Mouse (Mus musculus) neural tube, embryonic 11.5 days (tissue): ENCODE data around the gene Cmip. TPM values are rescaled to one million over a fixed set of nuclear protein-coding genes. Genes with fewer than 3 reads are reported as not detected.

Experiments used
- ATAC-seq: fragments of 200-750 bp; cut with Nextera tagmentation; 2 replicates; pipeline ENCODE4 v1.8.0; 2017; ENCODE audit warnings: moderate number of reproducible peaks, mild to moderate bottlenecking, moderate TSS enrichment, moderate library complexity; ENCODE audit not compliant: insufficient read depth, low FRiP score, low TSS enrichment
- DNase-seq: peaks from one replicate; pipeline ENCODE4 v3.0.0-alpha.2; 2015; ENCODE audit warnings: low spot score
- H3K27ac ChIP-seq: fragments of 300-500 bp; sonication (generic); 2 replicates; pipeline ENCODE4 v1.5.1; 2014; ENCODE audit warnings: low read depth, mild to moderate bottlenecking, low read length
- H3K27me3 ChIP-seq: fragments of 300-500 bp; sonication (generic); 2 replicates; pipeline ENCODE4 v1.6.1; 2014; ENCODE audit warnings: mild to moderate bottlenecking, low read length, mixed read lengths; ENCODE audit not compliant: control insufficient read depth, insufficient read depth
- H3K36me3 ChIP-seq: fragments of 300-500 bp; sonication (generic); 2 replicates; pipeline ENCODE4 v1.6.1; 2014; ENCODE audit warnings: mild to moderate bottlenecking, low read length, moderate library complexity, mixed read lengths; ENCODE audit not compliant: control insufficient read depth, insufficient read depth
- H3K4me1 ChIP-seq: fragments of 300-500 bp; sonication (generic); 2 replicates; pipeline ENCODE4 v1.6.1; 2014; ENCODE audit warnings: low read length, mixed read lengths; ENCODE audit not compliant: control insufficient read depth, insufficient read depth
- H3K4me2 ChIP-seq: fragments of 300-500 bp; sonication (generic); 2 replicates; pipeline ENCODE4 v1.6.1; 2014; ENCODE audit warnings: low read depth, mild to moderate bottlenecking, moderate library complexity
- H3K4me3 ChIP-seq: fragments of 300-500 bp; sonication (generic); 2 replicates; pipeline ENCODE4 v1.5.1; 2014; ENCODE audit warnings: low read depth, low read length
- H3K9ac ChIP-seq: fragments of 300-500 bp; sonication (generic); 2 replicates; pipeline ENCODE4 v1.6.1; 2014; ENCODE audit warnings: mild to moderate bottlenecking, low read length
- H3K9me3 ChIP-seq: fragments of 300-500 bp; sonication (generic); 2 replicates; pipeline ENCODE4 v1.6.1; 2016; ENCODE audit warnings: low read length; ENCODE audit not compliant: control insufficient read depth
- WGBS: fragments of 180-500 bp; shearing (Covaris S2); extraction: QIAGEN DNeasy Blood & Tissue Kit; methylation state at CpG from one replicate; pipeline ENCODE4 v1.1.7; 2014; 5-methylcytosine and 5-hydroxymethylcytosine counted together
- polyA plus RNA-seq: library from polyadenylated mRNA; unstranded; fragments of >200 nt; fragmentation: Nextera tagmentation; extraction: Ambion mirVana; gene quantifications from 2 replicates; pipeline ENCODE4 v1.2.1, GENCODE M21; 2014

The Cmip gene
- polyA plus RNA-seq, 1 experiment from 2014 or later = 56.7 TPM

DNA sequence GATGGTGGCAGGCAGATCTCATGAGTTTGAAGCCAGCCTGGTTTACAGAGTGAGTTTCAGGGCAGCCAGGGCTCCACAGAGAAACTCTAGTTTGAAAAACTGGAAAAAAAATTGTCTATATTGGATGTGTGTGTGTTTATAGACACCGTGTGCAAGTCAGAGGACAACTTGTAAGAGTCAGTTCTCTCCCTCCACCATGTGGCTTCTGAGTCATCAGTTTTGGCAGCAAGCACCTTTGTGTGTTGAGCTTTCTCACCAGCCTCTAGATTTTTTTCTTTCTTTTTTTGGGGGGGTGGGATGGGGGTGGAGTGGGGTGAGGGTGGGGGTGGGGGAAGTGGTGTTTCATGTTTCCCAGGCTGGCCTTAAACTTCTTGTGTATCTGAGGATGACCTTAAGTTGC, 228.5 kb downstream of the Cmip start:
- WGBS = 90% methylated on average over 1 of the region's 1 CpGs
- H3K4me1 ChIP-seq = no peaks in the 10 kb centered on the region
- no peak overlapping the region for H3K9ac ChIP-seq
- no peaks in the 10 kb centered on the region for H3K36me3 ChIP-seq
- H3K4me2 ChIP-seq = no peak overlapping the region
- DNase-seq (no peak), ATAC-seq (no peak)
- no peaks in the 10 kb centered on the region for H3K27me3 ChIP-seq
- no peak overlapping the region for H3K4me3 ChIP-seq
- no peaks in the 10 kb centered on the region for H3K9me3 ChIP-seq
- H3K27ac ChIP-seq = no peak overlapping the region

DNA sequence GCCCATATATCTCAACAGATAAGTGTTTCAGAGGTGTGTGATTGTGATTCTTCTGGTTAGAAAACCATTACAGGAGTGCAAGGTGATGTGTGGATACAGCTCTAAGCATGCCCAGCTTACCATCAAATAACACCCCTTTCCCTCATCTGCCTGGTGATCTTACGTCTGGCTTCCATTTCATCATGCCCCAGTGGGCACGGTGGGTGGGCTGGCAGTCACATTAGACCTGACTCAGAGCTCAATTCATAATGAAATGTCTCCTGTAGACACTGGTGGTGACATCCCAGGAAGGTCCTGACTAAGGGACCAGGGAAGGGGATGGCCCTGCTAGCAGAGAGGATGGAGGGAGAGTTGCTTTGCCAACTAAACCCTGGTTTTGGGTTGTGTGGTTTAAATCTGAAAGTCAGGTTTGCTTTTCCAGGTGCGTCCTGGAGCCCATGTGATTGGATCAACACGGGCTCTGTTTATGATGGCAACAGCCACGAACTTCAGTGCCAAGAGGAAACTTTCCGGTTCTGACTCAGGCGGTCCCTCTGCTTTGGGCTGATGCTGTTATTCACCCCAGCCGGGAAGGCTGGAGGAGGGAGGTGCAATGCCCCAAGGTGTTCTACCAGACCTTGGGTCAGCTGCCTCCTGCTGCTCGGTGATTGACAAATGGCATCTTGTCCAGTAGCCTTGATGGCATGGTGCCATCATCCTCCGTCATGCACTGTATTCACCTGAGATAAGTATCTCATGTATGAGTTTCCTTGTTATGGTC, 231.6 kb downstream of the Cmip start:
- H3K4me1 ChIP-seq = no peaks in the 10 kb centered on the region
- 86% methylated on average over 10 of the region's 10 CpGs for WGBS
- no peaks in the 10 kb centered on the region for H3K9me3 ChIP-seq
- H3K4me2 ChIP-seq = no peak overlapping the region
- ATAC-seq (no peak), DNase-seq (no peak)
- H3K27me3 ChIP-seq = no peaks in the 10 kb centered on the region
- no peak overlapping the region for H3K27ac ChIP-seq
- no peaks in the 10 kb centered on the region for H3K36me3 ChIP-seq
- H3K9ac ChIP-seq = no peak overlapping the region
- no peak overlapping the region for H3K4me3 ChIP-seq

DNA sequence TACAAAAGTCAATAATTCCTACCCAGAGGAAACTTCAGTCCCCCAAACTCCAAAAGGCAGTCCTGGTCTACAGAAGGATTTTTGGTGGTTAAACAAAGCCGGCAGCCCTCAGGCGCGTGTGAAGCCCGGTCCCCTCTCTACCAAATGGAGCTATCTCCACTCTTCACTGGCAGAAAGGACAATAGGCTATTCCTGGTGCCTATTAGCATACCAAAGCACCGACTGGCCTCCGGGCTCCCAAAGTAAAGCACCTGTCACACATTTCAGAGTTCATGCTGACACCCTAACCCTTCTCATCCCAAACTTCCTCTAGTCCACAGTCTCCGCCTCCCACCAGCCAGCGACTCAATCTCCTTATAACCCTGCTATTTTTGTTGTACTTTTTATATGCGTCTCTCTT, 236.7 kb downstream of the Cmip start:
- 9% methylated on average over 9 of the region's 9 CpGs for WGBS
- H3K9ac ChIP-seq = no peak overlapping the region
- ATAC-seq (no peak), DNase-seq (no peak)
- H3K27me3 ChIP-seq = peaks cover 7% of the 10 kb centered on the region
- no peaks in the 10 kb centered on the region for H3K9me3 ChIP-seq
- no peak overlapping the region for H3K4me3 ChIP-seq
- H3K4me2 ChIP-seq = no peak overlapping the region
- no peaks in the 10 kb centered on the region for H3K4me1 ChIP-seq
- no peaks in the 10 kb centered on the region for H3K36me3 ChIP-seq
- H3K27ac ChIP-seq = no peak overlapping the region

DNA sequence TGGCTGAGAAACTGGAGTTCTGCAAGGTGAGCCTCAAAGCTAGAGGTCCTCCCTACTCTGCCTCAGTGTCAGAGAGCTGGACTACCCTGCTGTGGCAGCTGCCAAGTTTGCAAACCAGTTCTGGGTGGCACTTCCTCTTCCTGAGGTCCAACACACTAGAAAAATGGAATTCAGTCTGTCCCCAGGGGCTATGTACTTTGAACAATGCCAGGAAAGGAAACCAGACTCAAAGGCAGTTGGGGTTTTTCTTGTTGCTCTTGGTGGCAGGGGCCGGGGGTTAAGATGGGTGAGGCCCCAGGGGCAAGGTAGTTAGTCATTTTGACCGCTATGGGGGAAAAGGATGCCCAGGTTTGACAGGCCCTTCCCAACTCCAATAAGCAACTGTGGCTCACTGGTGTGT, 238.0 kb downstream of the Cmip start:
- 80% methylated on average over 2 of the region's 2 CpGs for WGBS

DNA sequence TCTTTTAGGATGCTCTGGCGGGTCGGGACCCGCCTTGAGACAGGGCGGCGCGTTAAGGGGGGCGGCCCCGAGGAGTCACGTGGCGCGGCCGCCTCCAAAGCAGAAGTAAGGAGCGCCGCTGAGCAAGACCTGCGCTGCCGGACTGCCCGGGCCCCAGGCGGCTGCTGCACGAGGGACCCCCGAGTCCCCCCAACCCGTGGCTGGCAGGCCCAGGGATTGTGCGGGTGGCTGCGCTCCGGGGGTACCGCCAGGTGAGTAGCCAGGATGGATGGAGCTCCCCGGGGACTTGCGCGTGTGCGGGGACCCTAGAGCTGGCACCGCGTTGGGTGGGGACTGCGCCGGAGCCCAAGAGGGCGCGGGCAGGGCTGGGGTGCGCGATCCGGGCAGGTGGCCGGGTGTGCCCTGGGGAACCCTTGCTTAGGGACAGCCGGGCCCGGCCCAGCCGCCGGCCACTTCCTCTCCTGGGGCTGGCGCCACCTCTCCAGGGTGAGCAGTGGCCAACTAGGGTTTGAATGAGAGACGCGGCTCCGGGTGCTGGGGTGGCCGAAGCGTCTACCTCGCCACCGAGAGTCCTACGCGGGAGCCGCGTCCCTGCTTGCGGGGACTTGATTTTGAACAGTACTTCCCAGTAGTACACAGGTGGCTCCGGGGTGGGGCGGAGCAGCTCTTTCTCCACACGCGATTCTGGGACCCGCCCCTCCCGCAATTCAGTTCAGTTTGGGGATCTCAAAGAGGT, 241.5 kb downstream of the Cmip start, which contains the start of gene Plcg2:
Plcg2 (plus strand) TSS at position 113 of the 736 bp plus-strand sequence.
- Histone ChIP-seq H3K27me3 (peaks cover 15% of the 10 kb centered on the region), H3K9ac (peak within 1 kb of the TSS; percentile 37), H3K27ac (no peak within 1 kb of the TSS), H3K4me2 (peak within 1 kb of the TSS; percentile 100), H3K9me3 (no peaks in the 10 kb centered on the region), H3K4me1 (no peaks in the 10 kb centered on the region), H3K4me3 (peak within 1 kb of the TSS; percentile 48), H3K36me3 (no peaks in the 10 kb centered on the region)
- DNase-seq (peak; percentile 50), ATAC-seq (peak; percentile 38; the same call in 1 of the 2 replicates)
- under 1% methylated on average over 58 of the region's 62 CpGs for WGBS

More for the DNA sequence above, 238.0 kb downstream of the Cmip start:
- no peaks in the 10 kb centered on the region for H3K9me3 ChIP-seq
- peaks cover 15% of the 10 kb centered on the region for H3K27me3 ChIP-seq
- H3K4me3 ChIP-seq = no peak overlapping the region
- no peak overlapping the region for H3K4me2 ChIP-seq
- DNase-seq (no peak), ATAC-seq (no peak)
- H3K9ac ChIP-seq = no peak overlapping the region
- H3K4me1 ChIP-seq = no peaks in the 10 kb centered on the region
- no peak overlapping the region for H3K27ac ChIP-seq
- H3K36me3 ChIP-seq = no peaks in the 10 kb centered on the region

DNA sequence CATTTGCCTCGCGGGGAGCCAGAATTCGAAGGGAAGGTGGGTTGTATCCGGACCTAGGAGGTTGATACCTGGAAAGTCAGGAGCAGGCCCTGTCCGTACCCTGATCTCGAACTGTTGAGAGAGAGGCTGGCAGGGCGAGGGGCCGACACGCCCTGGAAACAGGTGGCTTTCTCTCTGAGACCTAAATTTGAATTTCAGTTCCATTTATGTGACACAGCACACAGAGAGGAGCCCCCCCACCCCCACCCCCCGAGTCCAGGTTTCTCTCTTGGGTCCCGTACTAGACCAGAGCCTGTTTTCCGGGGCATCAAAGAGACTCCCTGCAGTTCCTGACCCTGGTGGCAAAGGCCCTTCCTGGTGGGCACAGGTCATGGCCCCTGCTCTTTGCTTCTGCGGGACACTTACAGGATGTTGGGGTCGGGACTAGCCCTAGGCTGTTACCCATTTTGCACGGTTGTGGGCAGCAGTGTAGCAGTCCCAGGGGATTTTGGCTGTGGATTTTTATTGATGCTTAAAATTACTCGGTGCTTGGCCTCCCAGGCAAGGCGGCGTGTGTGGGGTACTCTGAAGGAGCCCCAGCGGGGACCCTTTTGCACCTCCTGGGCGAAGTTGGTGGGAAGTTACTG, 242.2 kb downstream of the Cmip start:
- ATAC-seq (no peak), DNase-seq (no peak)
- 6% methylated on average over 20 of the region's 20 CpGs for WGBS
- H3K9me3 ChIP-seq = no peaks in the 10 kb centered on the region
- no peak overlapping the region for H3K9ac ChIP-seq
- peak overlapping the region; percentile 48 for H3K4me3 ChIP-seq
- H3K36me3 ChIP-seq = no peaks in the 10 kb centered on the region
- H3K27ac ChIP-seq = no peak overlapping the region
- H3K4me2 ChIP-seq = peak overlapping the region; percentile 100
- H3K4me1 ChIP-seq = no peaks in the 10 kb centered on the region
- H3K27me3 ChIP-seq = peaks cover 15% of the 10 kb centered on the region

DNA sequence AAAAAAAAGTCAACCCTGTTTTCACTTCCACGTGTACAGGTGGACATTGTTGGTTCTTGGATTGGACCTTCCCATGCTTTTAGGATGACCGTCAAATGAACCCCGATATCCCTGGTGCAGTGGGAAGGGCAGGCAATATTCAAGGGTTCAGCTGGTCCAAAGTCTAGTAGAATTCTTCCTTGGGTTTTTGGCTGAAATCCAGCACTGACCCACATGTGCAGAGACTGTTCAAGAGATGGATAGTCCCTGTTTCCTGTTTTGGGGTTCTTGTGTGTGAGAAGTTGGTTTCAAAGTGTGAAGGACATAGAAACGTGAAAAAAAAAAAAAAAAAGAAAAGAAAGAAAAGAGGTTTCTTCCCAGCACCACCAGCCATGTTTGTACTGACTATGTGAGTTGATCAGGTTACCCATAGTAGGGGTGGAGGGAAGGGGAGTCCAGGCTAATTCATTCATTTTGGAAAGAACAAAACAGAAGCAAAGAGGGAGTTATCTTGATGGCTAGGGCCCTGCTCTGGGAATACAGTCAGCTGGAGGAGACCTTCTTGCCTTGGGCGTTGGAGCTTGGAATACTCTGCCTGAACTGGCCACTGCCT, 243.5 kb downstream of the Cmip start:
- no peak overlapping the region for H3K4me2 ChIP-seq
- H3K9me3 ChIP-seq = no peaks in the 10 kb centered on the region
- ATAC-seq (no peak), DNase-seq (no peak)
- 83% methylated on average over 5 of the region's 5 CpGs for WGBS
- H3K4me3 ChIP-seq = no peak overlapping the region
- H3K4me1 ChIP-seq = no peaks in the 10 kb centered on the region
- H3K36me3 ChIP-seq = no peaks in the 10 kb centered on the region
- H3K27ac ChIP-seq = no peak overlapping the region
- H3K9ac ChIP-seq = no peak overlapping the region
- peaks cover 15% of the 10 kb centered on the region for H3K27me3 ChIP-seq

DNA sequence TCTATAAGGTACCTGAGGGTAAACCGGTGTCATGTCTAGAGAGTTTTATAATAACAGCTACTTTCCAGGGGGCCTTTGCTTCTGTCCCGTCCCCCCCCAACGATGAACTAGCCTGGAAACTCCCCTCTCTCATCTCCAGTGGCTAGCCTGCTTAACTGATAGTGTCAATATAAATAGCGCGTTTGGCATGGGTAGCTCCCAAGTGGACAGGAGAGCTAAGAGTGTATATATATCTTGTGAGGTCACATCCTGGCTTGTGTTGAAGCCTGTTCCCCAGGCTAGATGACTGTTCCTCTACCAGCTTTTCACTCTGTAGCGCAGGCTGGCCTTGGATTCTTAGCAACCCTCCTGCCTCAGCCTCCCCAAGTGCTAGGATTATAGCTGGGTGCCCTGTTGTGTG, 244.5 kb downstream of the Cmip start:
- WGBS = 93% methylated on average over 6 of the region's 6 CpGs
- Histone ChIP-seq H3K4me1 (no peaks in the 10 kb centered on the region), H3K4me2 (no peak overlapping the region), H3K9me3 (no peaks in the 10 kb centered on the region), H3K36me3 (no peaks in the 10 kb centered on the region), H3K4me3 (no peak overlapping the region), H3K9ac (no peak overlapping the region), H3K27ac (no peak overlapping the region), H3K27me3 (peaks cover 15% of the 10 kb centered on the region)
- DNase-seq = no peak
- no peak for ATAC-seq
